Mouse (Mus musculus) G1E (cell line): ENCODE data around the gene Ldlrad3. TPM values are rescaled to one million over a fixed set of nuclear protein-coding genes. Genes with fewer than 3 reads are reported as not detected.

Experiments
- ATAC-seq: 2 replicates; pipeline ENCODE4 v1.8.0; 2016; ENCODE audit warnings: mild to moderate bottlenecking; ENCODE audit not compliant: insufficient number of reproducible peaks, poor library complexity, low FRiP score, severe bottlenecking; ENCODE audit errors: extremely low read depth
- DNase-seq: peaks from one replicate; pipeline ENCODE4 v3.0.0; 2012; ENCODE audit warnings: low spot score
- H3K27me3 ChIP-seq: 2 replicates; pipeline ENCODE4 v1.6.1; 2012; ENCODE audit warnings: mild to moderate bottlenecking, low read length, inconsistent platforms; ENCODE audit not compliant: insufficient read depth
- H3K36me3 ChIP-seq: replicated peaks from 2 replicates; pipeline ENCODE3; 2012; ENCODE audit warnings: mild to moderate bottlenecking, inconsistent platforms
- H3K4me1 ChIP-seq: 2 replicates; pipeline ENCODE4 v1.6.1; 2012; ENCODE audit warnings: low read depth, low read length, inconsistent platforms, mixed read lengths; ENCODE audit not compliant: insufficient read depth
- H3K4me3 ChIP-seq: 2 replicates; pipeline ENCODE4 v1.5.1; 2012; ENCODE audit warnings: low read depth, mild to moderate bottlenecking, inconsistent platforms, low read length, moderate library complexity, mixed read lengths
- H3K9me3 ChIP-seq: replicated peaks from 2 replicates; pipeline ENCODE4 v1.6.1; 2012; ENCODE audit warnings: inconsistent platforms
- CTCF ChIP-seq: IDR thresholded peaks from 2 replicates; pipeline ENCODE4 v1.5.1; 2012; ENCODE audit warnings: low read depth, low read length, inconsistent platforms, mixed read lengths
- GATA1 ChIP-seq: IDR thresholded peaks from 2 replicates; pipeline ENCODE4 v1.6.1; 2012; ENCODE audit warnings: borderline replicate concordance, low read length, inconsistent platforms, mixed read lengths
- GATA2 ChIP-seq: IDR thresholded peaks from 2 replicates; pipeline ENCODE4 v1.6.1; 2012; ENCODE audit warnings: low read depth, low read length, inconsistent platforms, borderline replicate concordance
- POLR2AphosphoS5 ChIP-seq: IDR thresholded peaks from 2 replicates; pipeline ENCODE4 v1.6.1; 2012; ENCODE audit warnings: low read depth, low read length, inconsistent platforms; ENCODE audit not compliant: insufficient replicate concordance
- TAL1 ChIP-seq: conservative IDR thresholded peaks from 2 replicates; pipeline ENCODE4 v1.6.1; 2012; ENCODE audit warnings: low read depth, low read length, inconsistent platforms, mixed read lengths
- polyA plus RNA-seq: library from polyadenylated mRNA; stranded (reverse); fragments of >175 nt; gene quantifications from 2 replicates; pipeline ENCODE4 v1.2.3, GENCODE M21; 2012
- total RNA-seq, 2 experiments: library from RNA; stranded (forward) in 1 of 2; stranded (reverse) in 1 of 2; fragments of 200-1000 nt in 1 of 2; fragments of >200 nt in 1 of 2; fragmentation: Nextera tagmentation in 1 of 2; gene quantifications; 2 replicates each; pipeline ENCODE4 v1.2.3; 2014 to 2017

The Ldlrad3 gene
- total and polyA plus RNA-seq, 3 experiments: 0.01 to 0.38 TPM; not detected in 1

DNA sequence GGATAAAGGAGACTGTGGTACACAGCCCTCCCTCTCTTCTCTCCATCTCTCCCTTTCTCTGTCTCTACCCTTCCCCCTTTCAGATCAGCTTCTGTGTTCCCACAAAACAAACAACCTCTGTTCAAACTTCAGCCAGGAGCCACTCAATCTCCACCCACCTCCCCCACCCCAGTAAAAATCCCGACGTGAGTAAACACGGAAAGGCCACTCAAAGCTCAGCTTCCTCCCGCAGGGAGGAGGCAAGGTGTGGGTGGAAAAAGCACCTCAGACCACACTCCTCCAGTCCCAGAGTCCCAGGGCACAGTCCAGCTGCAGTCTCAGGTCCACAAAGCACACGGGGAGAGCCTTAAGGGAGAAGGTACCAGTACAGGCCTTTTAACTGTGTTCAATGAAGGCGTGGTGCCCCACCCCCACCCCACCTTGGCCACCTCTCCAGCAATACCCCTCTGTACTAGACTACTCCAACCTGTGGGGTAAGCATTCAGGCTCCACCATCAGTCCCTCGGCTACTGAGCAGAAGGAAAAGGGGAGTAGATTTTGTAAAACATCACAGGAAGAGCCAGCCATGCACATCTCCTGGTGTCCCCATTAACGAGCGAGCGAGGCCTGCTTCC, 53.1 kb downstream of the Ldlrad3 start:
- ATAC-seq: no peak
- no peak for TF ChIP-seq TAL1
- no peak for TF ChIP-seq CTCF
- TF ChIP-seq POLR2AphosphoS5: no peak
- TF ChIP-seq GATA2: no peak
- TF ChIP-seq GATA1: no peak
- no peak for DNase-seq

GRCm38 (mm10) chr2:102130198-102130845, 55.9 kb downstream of the Ldlrad3 start:
- TF ChIP-seq GATA2 (no peak), TAL1 (no peak)
- ATAC-seq (no peak), DNase-seq (no peak)
- Histone ChIP-seq H3K4me1 (no peaks in the 10 kb centered on the region), H3K9me3 (no peaks in the 10 kb centered on the region), H3K27me3 (no peaks in the 10 kb centered on the region; the same call in 1 of the 2 replicates), H3K4me3 (no peak overlapping the region), H3K36me3 (no peaks in the 10 kb centered on the region)

More for the DNA sequence above, 53.1 kb downstream of the Ldlrad3 start:
- H3K4me1 ChIP-seq: no peaks in the 10 kb centered on the region
- no peaks in the 10 kb centered on the region for H3K36me3 ChIP-seq
- H3K4me3 ChIP-seq: no peak overlapping the region
- no peaks in the 10 kb centered on the region for H3K9me3 ChIP-seq
- peaks cover 2% of the 10 kb centered on the region; the same call in 1 of the 2 replicates for H3K27me3 ChIP-seq

GRCm38 (mm10) chr2:102129235-102129634, 57.0 kb downstream of the Ldlrad3 start:
- TF ChIP-seq POLR2AphosphoS5 (no peak), GATA1 (no peak), GATA2 (no peak), TAL1 (no peak), CTCF (no peak)
- ATAC-seq (no peak), DNase-seq (no peak)
- Histone ChIP-seq H3K27me3 (no peaks in the 10 kb centered on the region; the same call in 1 of the 2 replicates), H3K9me3 (no peaks in the 10 kb centered on the region), H3K4me3 (no peak overlapping the region), H3K36me3 (no peaks in the 10 kb centered on the region), H3K4me1 (no peaks in the 10 kb centered on the region)

GRCm38 (mm10) chr2:102128500-102129030, 57.6 kb downstream of the Ldlrad3 start:
- no peaks in the 10 kb centered on the region; the same call in 1 of the 2 replicates for H3K27me3 ChIP-seq
- no peak for ATAC-seq

GRCm38 (mm10) chr2:102127791-102128387, 58.3 kb downstream of the Ldlrad3 start:
- H3K36me3 ChIP-seq: no peaks in the 10 kb centered on the region
- no peaks in the 10 kb centered on the region for H3K4me1 ChIP-seq
- H3K9me3 ChIP-seq: no peaks in the 10 kb centered on the region
- TF ChIP-seq CTCF (no peak), GATA2 (no peak), GATA1 (no peak), TAL1 (no peak), POLR2AphosphoS5 (no peak)
- no peak for DNase-seq
- ATAC-seq: no peak
- no peaks in the 10 kb centered on the region; the same call in 1 of the 2 replicates for H3K27me3 ChIP-seq
- no peak overlapping the region for H3K4me3 ChIP-seq

More at GRCm38 (mm10) chr2:102128500-102129030, 57.6 kb downstream of the Ldlrad3 start:
- no peaks in the 10 kb centered on the region for H3K36me3 ChIP-seq
- H3K4me3 ChIP-seq: no peak overlapping the region
- H3K9me3 ChIP-seq: no peaks in the 10 kb centered on the region
- TF ChIP-seq CTCF (no peak), POLR2AphosphoS5 (no peak), GATA1 (no peak), GATA2 (no peak), TAL1 (no peak)
- no peaks in the 10 kb centered on the region for H3K4me1 ChIP-seq
- DNase-seq: no peak

DNA sequence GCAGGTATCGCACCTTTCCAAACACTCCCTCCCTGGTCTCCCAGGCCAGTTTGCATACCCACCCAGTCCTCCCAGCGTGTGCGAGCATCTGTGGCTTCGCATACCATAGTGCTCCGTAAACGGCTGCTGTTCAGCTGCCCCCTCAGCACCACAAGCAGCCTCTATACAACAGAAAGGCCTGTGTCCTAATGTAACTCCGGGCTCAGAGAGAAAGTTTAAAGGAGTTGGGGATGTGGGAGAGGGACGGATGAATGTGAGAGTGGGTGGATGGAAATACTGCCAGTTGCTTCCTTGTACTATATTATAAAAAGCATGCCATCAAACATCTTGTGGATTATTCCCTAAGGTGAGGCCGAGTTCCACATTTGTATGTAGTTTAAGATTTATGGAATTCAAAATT, 59.0 kb downstream of the Ldlrad3 start:
- Histone ChIP-seq H3K9me3 (no peaks in the 10 kb centered on the region), H3K36me3 (no peaks in the 10 kb centered on the region), H3K4me1 (no peaks in the 10 kb centered on the region), H3K27me3 (no peaks in the 10 kb centered on the region; the same call in 1 of the 2 replicates), H3K4me3 (no peak overlapping the region)
- ATAC-seq: no peak
- no peak for DNase-seq
- no peak for TF ChIP-seq TAL1
- TF ChIP-seq POLR2AphosphoS5: no peak
- no peak for TF ChIP-seq GATA2
- no peak for TF ChIP-seq GATA1
- TF ChIP-seq CTCF: no peak
